Mouse (Mus musculus) heart, adult 11 months (tissue): ENCODE results near the gene Ttll11.

Experiments used
- DNase-seq: peaks from one replicate; pipeline ENCODE4 v3.0.0; 2022

The Ttll11 gene

GRCm38 (mm10) chr2:35818883-35819282, 160.8 kb downstream of the Ttll11 start:
- DNase-seq: no peak

GRCm38 (mm10) chr2:35816056-35816661, 163.6 kb downstream of the Ttll11 start:
- DNase-seq: peak; percentile 97

- DNase-seq: peak; percentile 89
Observed at GRCm38 (mm10) chr2:35812561-35812933, 167.2 kb downstream of the Ttll11 start.

GRCm38 (mm10) chr2:35811801-35812560, 167.7 kb downstream of the Ttll11 start:
- peak; percentile 91 for DNase-seq

- DNase-seq: peak; percentile 93
Observed at GRCm38 (mm10) chr2:35810027-35810426, 169.7 kb downstream of the Ttll11 start.

GRCm38 (mm10) chr2:35809141-35809540, 170.6 kb downstream of the Ttll11 start:
- no peak for DNase-seq

- DNase-seq: no peak
Observed at GRCm38 (mm10) chr2:35805881-35806280, 173.8 kb downstream of the Ttll11 start.

GRCm38 (mm10) chr2:35803095-35803494, 176.6 kb downstream of the Ttll11 start:
- DNase-seq: no peak

GRCm38 (mm10) chr2:35801759-35802158, 178.0 kb downstream of the Ttll11 start:
- DNase-seq: no peak

GRCm38 (mm10) chr2:35799073-35799472, 180.6 kb downstream of the Ttll11 start:
- no peak for DNase-seq

- DNase-seq: no peak
Observed at GRCm38 (mm10) chr2:35797998-35798397, 181.7 kb downstream of the Ttll11 start.

- no peak for DNase-seq
Observed at GRCm38 (mm10) chr2:35789362-35790326, 190.1 kb downstream of the Ttll11 start.

- DNase-seq: no peak
Observed at GRCm38 (mm10) chr2:35785877-35786276, 193.8 kb downstream of the Ttll11 start.

GRCm38 (mm10) chr2:35783368-35783767, 196.3 kb downstream of the Ttll11 start:
- DNase-seq: no peak

- DNase-seq: no peak
Observed at GRCm38 (mm10) chr2:35779266-35779665, 200.4 kb downstream of the Ttll11 start.

GRCm38 (mm10) chr2:35776935-35777334, 202.8 kb downstream of the Ttll11 start:
- DNase-seq: no peak

- no peak for DNase-seq
Observed at GRCm38 (mm10) chr2:35775651-35776055, 204.1 kb downstream of the Ttll11 start.

GRCm38 (mm10) chr2:35770541-35770940, 209.2 kb downstream of the Ttll11 start:
- no peak for DNase-seq

GRCm38 (mm10) chr2:35769398-35769797, 210.3 kb downstream of the Ttll11 start:
- DNase-seq: no peak

GRCm38 (mm10) chr2:35768538-35769238, 211.0 kb downstream of the Ttll11 start:
- DNase-seq: peak; percentile 92

- no peak for DNase-seq
Observed at GRCm38 (mm10) chr2:35767834-35768537, 211.7 kb downstream of the Ttll11 start.

- DNase-seq: no peak
Observed at GRCm38 (mm10) chr2:35764328-35764727, 215.4 kb downstream of the Ttll11 start.
